Mouse (Mus musculus): ENCODE measurements around the gene Mbl2. TPM values are rescaled to one million over a fixed set of nuclear protein-coding genes. Genes with fewer than 3 reads are reported as not detected.

Mbl2 gene
- total RNA-seq, 1 experiment from 2014 or later, result not detected

- ATAC-seq (ENCODE audit: extremely low read depth, insufficient number of reproducible peaks, low FRiP score, poor library complexity, severe bottlenecking), result no peak
These were observed 55.3 kb downstream of the Mbl2 start for GRCm38 (mm10) chr19:30287899-30288490.

Other genes with a start within 250 kb of the Mbl2 start
- not detected in 2 replicates for gene Trpd52l3, start 229.2 kb upstream of the Mbl2 start, total RNA-seq (2017)
- gene Uhrf2, start 202.4 kb upstream of the Mbl2 start, total RNA-seq (2017), result 71.7 and 76.3 TPM in 2 replicates
- gene Gldc, start 57.5 kb upstream of the Mbl2 start, total RNA-seq (2017), result 0.12 TPM in 1 of 2 replicates, not detected in the other

Measured in neutrophil, adult 5-6 weeks (primary cell).